Mouse (Mus musculus) spleen, postnatal 10 days (tissue): ENCODE measurements at regions not wholly inside any gene's neighbourhood (a gene's known extent, or its start where the extent isn't known, plus 50 kb on each side); places are given as distances from the start of the nearest gene placed in this dataset.

ENCODE experiments used
- DNase-seq, 2 experiments: peaks; one replicate each; pipeline ENCODE4 v3.0.0; 2021 to 2022; ENCODE audit warnings: low spot score in 2 of 2

- no peak for DNase-seq
Observed at GRCm38 (mm10) chr3:120748513-120748912, 423.0 kb downstream of the Rwdd3 start.

GRCm38 (mm10) chr3:120747678-120748077, 423.8 kb downstream of the Rwdd3 start:
- peak in 1 of 2 experiments; percentile 28 for DNase-seq

GRCm38 (mm10) chr3:120733332-120733731, 438.2 kb downstream of the Rwdd3 start:
- no peak for DNase-seq

GRCm38 (mm10) chr3:120732391-120732790, 439.1 kb downstream of the Rwdd3 start:
- no peak for DNase-seq

- DNase-seq: no peak
Observed at GRCm38 (mm10) chr3:120731287-120731686, 440.2 kb downstream of the Rwdd3 start.

- no peak for DNase-seq
Observed at GRCm38 (mm10) chr3:120730225-120730624, 441.3 kb downstream of the Rwdd3 start.

GRCm38 (mm10) chr3:120729671-120730070, 441.8 kb downstream of the Rwdd3 start:
- no peak for DNase-seq

GRCm38 (mm10) chr3:120685227-120685626, 486.3 kb downstream of the Rwdd3 start:
- no peak for DNase-seq

- DNase-seq: no peak
Observed at GRCm38 (mm10) chr3:120675906-120676305, 495.6 kb downstream of the Rwdd3 start.

- DNase-seq: no peak
Observed at GRCm38 (mm10) chr3:120668654-120669053, 502.8 kb downstream of the Rwdd3 start.

GRCm38 (mm10) chr3:120662521-120662920, 509.0 kb downstream of the Rwdd3 start:
- no peak for DNase-seq

- no peak for DNase-seq
Observed at GRCm38 (mm10) chr3:120660776-120661175, 510.7 kb downstream of the Rwdd3 start.

- DNase-seq: no peak
Observed at GRCm38 (mm10) chr3:120649047-120649868, 522.2 kb downstream of the Rwdd3 start.

GRCm38 (mm10) chr3:120648391-120648790, 523.1 kb downstream of the Rwdd3 start:
- DNase-seq: no peak

GRCm38 (mm10) chr3:120636669-120637305, 534.7 kb downstream of the Rwdd3 start:
- no peak for DNase-seq

- DNase-seq: no peak
Observed at GRCm38 (mm10) chr3:120618358-120618757, 553.1 kb downstream of the Rwdd3 start.

- DNase-seq: no peak
Observed at GRCm38 (mm10) chr3:120594226-120594625, 577.3 kb downstream of the Rwdd3 start.

- no peak for DNase-seq
Observed at GRCm38 (mm10) chr3:120591183-120591582, 580.3 kb downstream of the Rwdd3 start.

GRCm38 (mm10) chr3:120570806-120571425, 600.6 kb downstream of the Rwdd3 start:
- DNase-seq: no peak

- DNase-seq: no peak
Observed at GRCm38 (mm10) chr3:120541556-120542476, 629.7 kb downstream of the Rwdd3 start.

- no peak for DNase-seq
Observed at GRCm38 (mm10) chr3:120533901-120534300, 637.6 kb downstream of the Rwdd3 start.
